Mouse (Mus musculus) forebrain, embryonic 15.5 days (tissue): ENCODE data around the gene Prkca. TPM values are rescaled to one million over a fixed set of nuclear protein-coding genes. Genes with fewer than 3 reads are reported as not detected.

Experiments used
- ATAC-seq: fragments of 200-750 bp; cut with Nextera tagmentation; replicated peaks from 2 replicates; pipeline ENCODE4 v1.8.0; 2017; ENCODE audit warnings: mild to moderate bottlenecking, moderate TSS enrichment, moderate library complexity
- H3K27ac ChIP-seq: fragments of 300-500 bp; sonication (generic); replicated peaks from 2 replicates; pipeline ENCODE4 v1.5.1; 2015; ENCODE audit warnings: mild to moderate bottlenecking, inconsistent platforms
- H3K27me3 ChIP-seq: fragments of 300-500 bp; sonication (generic); 2 replicates; pipeline ENCODE4 v1.6.1; 2015; ENCODE audit warnings: inconsistent platforms
- H3K36me3 ChIP-seq: fragments of 300-500 bp; sonication (generic); 2 replicates; pipeline ENCODE4 v1.6.1; 2015; ENCODE audit warnings: mild to moderate bottlenecking, inconsistent platforms
- H3K4me1 ChIP-seq: fragments of 300-500 bp; sonication (generic); 2 replicates; pipeline ENCODE4 v1.6.1; 2015; ENCODE audit warnings: inconsistent platforms
- H3K4me2 ChIP-seq: fragments of 300-500 bp; sonication (generic); replicated peaks from 2 replicates; pipeline ENCODE4 v1.6.1; 2015; ENCODE audit warnings: mild to moderate bottlenecking, inconsistent platforms
- H3K4me3 ChIP-seq: fragments of 300-500 bp; sonication (generic); 2 replicates; pipeline ENCODE4 v1.5.1; 2015; ENCODE audit warnings: mild to moderate bottlenecking, inconsistent platforms
- H3K9ac ChIP-seq: fragments of 300-500 bp; sonication (generic); replicated peaks from 2 replicates; pipeline ENCODE4 v1.6.1; 2015; ENCODE audit warnings: mild to moderate bottlenecking, inconsistent platforms
- H3K9me3 ChIP-seq: fragments of 300-500 bp; sonication (generic); 2 replicates; pipeline ENCODE4 v1.6.1; 2016; ENCODE audit warnings: inconsistent platforms
- WGBS: fragments of 180-500 bp; shearing (Covaris S2); methylation state at CpG from one replicate; pipeline ENCODE4 v1.1.7; 2015; ENCODE audit warnings: mixed read lengths; 5-methylcytosine and 5-hydroxymethylcytosine counted together
- polyA plus RNA-seq: library from polyadenylated mRNA; unstranded; fragments of >200 nt; fragmentation: Nextera tagmentation; extraction: Ambion mirVana; gene quantifications from 2 replicates; pipeline ENCODE4 v1.2.1, GENCODE M21; 2015

Gene Prkca
- polyA plus RNA-seq, 1 experiment from 2014 or later: 8.0 TPM

DNA sequence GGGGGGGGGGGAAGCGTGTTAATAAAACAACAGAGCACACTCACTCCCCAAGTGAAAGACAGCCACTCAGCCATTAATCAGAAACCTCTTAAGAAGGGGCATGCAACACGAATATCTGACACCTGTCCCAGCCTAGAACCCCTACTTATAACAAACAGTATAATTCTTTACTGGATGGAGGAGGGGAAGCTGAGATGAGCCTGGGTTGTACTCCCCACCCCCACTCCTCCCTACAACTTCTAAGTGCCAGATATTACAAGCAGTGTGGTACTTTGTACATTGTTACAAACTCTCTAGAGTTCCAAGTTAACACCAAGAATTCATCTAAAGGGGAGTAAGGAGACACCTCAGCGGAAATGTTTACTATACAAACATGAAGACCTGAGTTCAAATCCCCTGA, 9.1 kb downstream of the Prkca start:
- H3K4me2 ChIP-seq: no peak overlapping the region
- no peaks in the 10 kb centered on the region for H3K9me3 ChIP-seq
- H3K4me1 ChIP-seq: peaks cover 4% of the 10 kb centered on the region; the same call in 1 of the 2 replicates
- H3K27ac ChIP-seq: no peak overlapping the region
- ATAC-seq: no peak
- H3K4me3 ChIP-seq: no peak overlapping the region
- H3K36me3 ChIP-seq: 0 out of 2 replicates have a peak, but pooled peaks cover 3% of the 10 kb centered on the region
- H3K9ac ChIP-seq: no peak overlapping the region
- 61% methylated on average over 3 of the region's 3 CpGs for WGBS
- H3K27me3 ChIP-seq: no peaks in the 10 kb centered on the region

DNA sequence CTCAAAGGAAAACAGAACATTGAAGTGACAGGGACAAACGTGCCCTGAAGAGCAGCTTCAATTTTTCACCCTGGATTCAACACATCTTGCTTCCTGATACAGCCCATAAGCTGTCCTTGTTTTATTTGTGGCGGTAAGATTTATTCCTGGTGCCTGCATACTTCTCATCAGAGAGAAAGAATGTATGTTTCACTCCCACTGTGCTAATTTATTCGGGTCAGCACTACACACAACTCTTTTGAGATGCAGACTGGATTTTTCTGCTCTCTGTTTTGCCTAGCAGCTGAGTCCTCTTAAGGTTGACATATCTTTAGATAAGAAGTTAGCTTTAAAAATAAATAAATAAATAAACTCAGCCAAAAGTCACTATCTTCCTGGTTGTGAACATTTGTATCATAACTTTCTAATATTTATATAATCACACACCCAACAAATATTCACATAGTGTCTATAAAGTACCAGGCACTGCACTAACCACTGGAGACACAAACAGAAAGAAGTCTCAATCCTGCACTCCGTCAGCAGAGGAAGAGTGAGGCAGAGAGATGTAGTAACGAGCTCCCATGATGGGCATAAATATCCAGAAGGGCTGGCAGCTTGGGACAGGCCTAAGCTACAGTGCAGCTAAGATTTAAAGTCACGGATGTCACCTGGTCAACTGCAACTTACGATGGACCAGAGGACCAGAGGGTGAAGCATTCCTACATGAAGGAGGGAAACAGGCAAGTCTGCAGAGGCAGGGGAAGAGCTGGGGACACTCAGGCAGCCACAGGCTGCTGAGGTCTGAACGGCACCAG, 9.9 kb downstream of the Prkca start:
- no peaks in the 10 kb centered on the region for H3K9me3 ChIP-seq
- H3K9ac ChIP-seq: no peak overlapping the region
- H3K27ac ChIP-seq: no peak overlapping the region
- 56% methylated on average over 8 of the region's 8 CpGs for WGBS
- no peak overlapping the region for H3K4me2 ChIP-seq
- 0 out of 2 replicates have a peak, but pooled peaks cover 3% of the 10 kb centered on the region for H3K36me3 ChIP-seq
- H3K4me3 ChIP-seq: no peak overlapping the region
- ATAC-seq: no peak
- H3K4me1 ChIP-seq: peaks cover 4% of the 10 kb centered on the region; the same call in 1 of the 2 replicates
- H3K27me3 ChIP-seq: no peaks in the 10 kb centered on the region

DNA sequence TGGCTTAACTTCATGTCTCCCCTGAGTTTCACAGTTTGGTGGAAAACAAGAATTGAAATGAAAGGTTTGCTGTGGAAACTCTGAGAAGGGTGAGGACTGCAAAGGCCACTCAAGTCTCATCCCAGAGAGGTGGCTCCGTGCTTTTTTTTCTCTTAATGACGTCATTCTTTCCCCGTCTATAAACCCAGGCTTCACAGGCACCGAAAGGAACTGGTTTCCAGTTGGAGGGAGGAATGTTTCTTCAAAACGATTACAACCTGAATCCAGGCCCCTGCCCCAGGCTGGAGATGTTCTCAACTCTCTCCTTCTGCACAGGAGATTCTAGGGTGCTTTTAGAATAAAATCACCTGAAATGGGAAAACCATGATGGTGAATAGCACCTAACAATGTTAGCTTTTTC, 10.7 kb downstream of the Prkca start:
- Histone ChIP-seq H3K27ac (no peak overlapping the region), H3K4me3 (no peak overlapping the region), H3K4me2 (no peak overlapping the region), H3K9me3 (no peaks in the 10 kb centered on the region), H3K36me3 (no peaks in the 10 kb centered on the region), H3K9ac (no peak overlapping the region), H3K27me3 (no peaks in the 10 kb centered on the region), H3K4me1 (peaks cover 4% of the 10 kb centered on the region; the same call in 1 of the 2 replicates)
- no peak for ATAC-seq
- 45% methylated on average over 5 of the region's 5 CpGs for WGBS

DNA sequence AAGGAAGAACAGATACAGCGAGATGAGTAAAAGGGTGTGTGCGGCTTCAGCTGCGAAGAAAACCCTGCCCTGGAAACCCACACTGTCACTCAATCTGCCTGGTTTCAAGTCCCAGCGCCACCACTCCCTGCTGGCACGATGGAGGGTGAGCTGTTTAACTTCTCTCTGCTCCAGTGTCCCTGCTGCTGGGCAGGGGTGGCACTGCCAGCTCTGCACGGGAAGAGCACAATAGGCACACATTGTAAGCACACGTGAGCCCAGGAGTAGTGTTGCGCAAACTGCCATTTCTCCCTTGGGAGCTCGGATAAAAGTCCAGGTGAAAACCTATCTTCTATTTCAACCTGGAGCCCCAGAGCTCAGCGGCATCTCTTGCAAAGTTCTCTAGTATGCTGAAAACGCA, 12.9 kb downstream of the Prkca start:
- no peaks in the 10 kb centered on the region for H3K36me3 ChIP-seq
- no peak overlapping the region for H3K4me2 ChIP-seq
- no peak overlapping the region for H3K27ac ChIP-seq
- H3K4me1 ChIP-seq: peaks cover 4% of the 10 kb centered on the region; the same call in 1 of the 2 replicates
- no peak overlapping the region for H3K4me3 ChIP-seq
- H3K27me3 ChIP-seq: no peaks in the 10 kb centered on the region
- no peak overlapping the region for H3K9ac ChIP-seq
- no peak for ATAC-seq
- WGBS: 87% methylated on average over 11 of the region's 11 CpGs
- H3K9me3 ChIP-seq: no peaks in the 10 kb centered on the region

DNA sequence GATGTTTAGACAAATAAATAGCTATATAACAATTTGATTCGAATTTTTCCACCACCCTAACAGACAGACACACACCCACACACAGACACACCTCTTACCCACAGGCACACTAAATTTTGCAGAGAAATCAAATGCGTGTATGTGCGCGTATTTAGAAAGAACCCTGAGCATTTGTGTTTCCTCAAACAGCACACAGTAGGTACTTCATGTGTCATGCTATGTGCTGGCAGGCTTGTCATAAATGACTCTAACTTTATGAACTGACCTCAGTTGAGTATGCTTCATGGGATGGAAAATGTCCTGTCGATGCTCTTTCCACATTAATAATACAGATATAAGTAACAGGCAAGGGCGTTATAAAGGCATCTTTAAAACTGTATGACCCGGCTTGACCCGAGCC, 17.8 kb downstream of the Prkca start:
- Histone ChIP-seq H3K27ac (no peak overlapping the region), H3K9ac (no peak overlapping the region), H3K36me3 (no peaks in the 10 kb centered on the region), H3K27me3 (no peaks in the 10 kb centered on the region), H3K4me1 (no peaks in the 10 kb centered on the region), H3K9me3 (no peaks in the 10 kb centered on the region), H3K4me2 (no peak overlapping the region), H3K4me3 (no peak overlapping the region)
- 90% methylated on average over 8 of the region's 8 CpGs for WGBS
- ATAC-seq: no peak

DNA sequence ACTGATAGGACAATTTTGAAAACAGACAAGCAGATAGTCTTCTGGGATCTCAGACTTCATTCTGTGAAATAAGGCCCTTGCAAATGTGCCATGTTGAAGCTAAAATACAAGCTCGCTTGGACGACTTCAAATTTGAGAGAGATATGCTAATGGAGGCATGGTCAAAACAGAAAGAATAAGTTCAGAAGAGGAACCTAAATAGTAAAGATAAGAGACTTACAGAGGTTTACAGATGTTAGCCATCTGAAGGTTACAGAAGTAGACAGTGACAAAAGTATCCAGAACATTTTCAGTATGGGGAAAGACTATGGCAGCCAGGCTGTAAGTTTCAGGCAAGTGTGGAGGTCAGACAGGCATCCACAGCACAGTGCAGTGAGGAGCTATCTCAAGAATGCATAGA, 21.6 kb downstream of the Prkca start:
- Histone ChIP-seq H3K4me2 (no peak overlapping the region), H3K9me3 (no peaks in the 10 kb centered on the region), H3K27me3 (no peaks in the 10 kb centered on the region), H3K4me1 (no peaks in the 10 kb centered on the region), H3K27ac (no peak overlapping the region), H3K9ac (no peak overlapping the region), H3K4me3 (no peak overlapping the region), H3K36me3 (no peaks in the 10 kb centered on the region)
- 88% methylated on average over 2 of the region's 2 CpGs for WGBS
- no peak for ATAC-seq

DNA sequence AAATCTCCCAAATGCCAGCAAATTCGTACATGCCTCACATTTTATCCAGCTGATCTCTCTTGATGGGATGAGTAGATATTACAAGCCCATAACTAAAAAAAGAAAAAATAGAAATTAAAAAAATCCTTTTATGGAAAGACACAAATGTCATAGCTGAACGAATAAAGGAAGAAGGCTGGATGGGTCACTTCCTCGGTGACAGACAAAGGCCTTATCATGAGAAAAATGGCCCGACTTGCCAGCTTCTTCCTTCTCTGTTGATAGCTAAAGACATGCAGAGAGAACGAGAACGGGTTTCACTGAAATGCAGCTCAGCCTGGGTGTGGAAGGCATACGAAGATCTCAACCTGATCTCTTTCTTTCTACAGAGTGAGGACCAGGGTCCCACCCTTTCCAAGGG, 23.2 kb downstream of the Prkca start:
- no peak overlapping the region for H3K9ac ChIP-seq
- H3K4me2 ChIP-seq: no peak overlapping the region
- H3K9me3 ChIP-seq: no peaks in the 10 kb centered on the region
- no peaks in the 10 kb centered on the region for H3K4me1 ChIP-seq
- no peak overlapping the region for H3K27ac ChIP-seq
- no peaks in the 10 kb centered on the region for H3K27me3 ChIP-seq
- ATAC-seq: no peak
- no peak overlapping the region for H3K4me3 ChIP-seq
- 84% methylated on average over 7 of the region's 7 CpGs for WGBS
- no peaks in the 10 kb centered on the region for H3K36me3 ChIP-seq

DNA sequence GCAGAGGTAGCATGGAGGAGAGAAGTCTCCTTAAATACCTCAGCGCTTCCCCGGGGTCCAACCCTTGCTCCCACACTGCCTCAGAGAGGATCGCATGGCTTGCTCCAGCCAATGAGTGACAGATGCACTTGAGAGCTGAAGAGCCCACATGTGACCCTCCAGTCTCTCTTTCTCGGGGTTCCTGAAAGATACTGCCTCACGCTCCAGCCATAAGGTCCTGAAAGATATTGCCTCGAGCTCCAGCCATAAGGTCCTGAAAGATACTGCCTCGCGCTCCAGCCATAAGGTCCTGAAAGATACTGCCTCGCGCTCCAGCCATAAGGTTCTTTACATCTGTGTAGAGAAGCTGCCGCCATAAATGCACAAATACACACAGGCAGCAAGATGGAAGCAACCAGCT, 24.6 kb downstream of the Prkca start:
- no peak overlapping the region for H3K4me3 ChIP-seq
- H3K27ac ChIP-seq: no peak overlapping the region
- no peak for ATAC-seq
- H3K4me2 ChIP-seq: no peak overlapping the region
- no peaks in the 10 kb centered on the region for H3K36me3 ChIP-seq
- H3K9ac ChIP-seq: no peak overlapping the region
- H3K4me1 ChIP-seq: no peaks in the 10 kb centered on the region
- no peaks in the 10 kb centered on the region for H3K9me3 ChIP-seq
- WGBS: 86% methylated on average over 11 of the region's 11 CpGs
- H3K27me3 ChIP-seq: no peaks in the 10 kb centered on the region

DNA sequence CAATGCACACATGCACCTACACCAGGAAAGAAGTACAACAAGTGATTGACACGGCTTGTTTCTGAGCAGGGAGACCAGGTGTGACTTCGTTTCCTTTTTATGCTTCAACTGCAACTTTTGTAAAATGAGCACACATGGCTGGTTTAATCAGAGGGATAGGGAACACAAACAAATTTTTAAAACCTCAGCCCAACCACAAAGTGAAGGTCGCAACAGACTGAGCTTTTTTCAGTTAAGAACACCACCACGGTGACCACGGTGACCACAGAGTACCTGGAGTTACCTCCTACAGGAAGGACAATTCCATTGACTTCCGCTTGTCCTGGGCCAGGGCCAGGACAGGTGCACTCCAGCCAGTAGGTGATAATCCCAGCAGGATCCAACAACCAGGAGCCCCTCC, 25.9 kb downstream of the Prkca start:
- Histone ChIP-seq H3K27me3 (no peaks in the 10 kb centered on the region), H3K27ac (no peak overlapping the region), H3K9me3 (no peaks in the 10 kb centered on the region), H3K9ac (no peak overlapping the region), H3K4me3 (no peak overlapping the region), H3K36me3 (no peaks in the 10 kb centered on the region), H3K4me1 (no peaks in the 10 kb centered on the region), H3K4me2 (no peak overlapping the region)
- ATAC-seq: no peak
- 71% methylated on average over 6 of the region's 6 CpGs for WGBS

DNA sequence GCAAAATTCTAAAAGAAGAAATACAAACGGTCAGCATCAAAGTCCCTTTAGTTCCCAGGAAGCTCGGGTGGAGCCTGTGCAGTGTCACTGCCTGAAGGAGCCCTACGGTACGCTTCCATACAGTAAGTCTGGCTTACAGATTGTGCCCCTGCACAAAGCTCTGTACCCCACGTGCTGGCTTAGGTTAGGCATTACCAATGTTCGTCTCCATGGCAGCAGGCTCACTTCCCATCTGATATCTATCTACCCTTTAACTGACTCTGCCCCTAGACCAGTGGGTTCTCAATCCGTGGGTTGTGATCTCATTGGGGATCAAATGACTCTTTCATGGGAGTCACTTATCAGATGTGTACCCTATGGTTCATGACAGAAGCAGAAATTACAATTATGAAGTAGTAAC, 28.0 kb downstream of the Prkca start:
- Histone ChIP-seq H3K9me3 (no peaks in the 10 kb centered on the region), H3K4me3 (no peak overlapping the region), H3K4me1 (no peaks in the 10 kb centered on the region), H3K27me3 (no peaks in the 10 kb centered on the region), H3K36me3 (no peaks in the 10 kb centered on the region), H3K27ac (no peak overlapping the region), H3K9ac (no peak overlapping the region), H3K4me2 (no peak overlapping the region)
- WGBS: 88% methylated on average over 7 of the region's 7 CpGs
- ATAC-seq: no peak

DNA sequence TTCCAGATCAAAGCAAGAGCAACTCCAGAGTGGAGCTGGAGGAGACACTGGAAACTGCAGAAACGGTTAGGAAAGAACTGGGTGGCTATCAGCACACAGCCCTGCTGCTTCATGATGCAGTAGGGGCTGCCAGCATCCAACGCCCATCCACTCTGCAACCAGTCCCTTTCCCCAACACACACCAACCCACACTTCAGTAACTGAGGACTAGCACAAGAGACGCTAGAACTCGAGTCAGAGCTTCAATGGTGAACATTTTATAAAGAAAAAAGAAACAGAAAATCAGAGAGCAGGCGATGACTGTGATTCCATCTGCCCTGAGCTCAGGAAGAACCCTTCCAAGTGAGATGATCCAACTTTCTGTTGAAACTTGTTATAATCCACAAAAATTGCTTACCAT, 31.2 kb downstream of the Prkca start:
- Histone ChIP-seq H3K27me3 (no peaks in the 10 kb centered on the region), H3K4me1 (no peaks in the 10 kb centered on the region), H3K27ac (no peak overlapping the region), H3K4me2 (no peak overlapping the region), H3K36me3 (no peaks in the 10 kb centered on the region), H3K9ac (no peak overlapping the region), H3K9me3 (no peaks in the 10 kb centered on the region), H3K4me3 (no peak overlapping the region)
- 75% methylated on average over 5 of the region's 5 CpGs for WGBS
- no peak for ATAC-seq

DNA sequence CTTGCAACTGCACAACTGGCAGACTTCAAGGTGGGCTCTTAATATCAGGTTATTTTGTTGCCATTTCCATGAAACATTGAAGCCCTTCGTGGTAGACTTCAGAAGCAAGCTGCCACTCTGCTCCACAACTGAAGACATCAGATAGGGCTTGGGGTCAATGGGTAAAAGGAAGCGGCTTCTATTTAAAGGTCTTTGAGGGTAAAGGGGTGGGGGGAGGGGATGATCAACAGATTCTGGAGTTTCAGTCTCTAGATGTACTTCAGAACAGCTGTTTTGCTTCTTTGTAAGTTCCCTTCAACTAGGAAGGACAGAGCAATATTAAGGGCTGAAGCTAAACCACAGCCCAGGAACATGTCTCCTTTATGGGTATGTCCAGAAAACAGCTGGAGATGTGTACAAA, 31.8 kb downstream of the Prkca start:
- H3K4me1 ChIP-seq: no peaks in the 10 kb centered on the region
- H3K4me3 ChIP-seq: no peak overlapping the region
- 88% methylated on average over 2 of the region's 2 CpGs for WGBS
- H3K36me3 ChIP-seq: no peaks in the 10 kb centered on the region
- H3K9me3 ChIP-seq: no peaks in the 10 kb centered on the region
- no peak overlapping the region for H3K27ac ChIP-seq
- no peak overlapping the region for H3K9ac ChIP-seq
- H3K4me2 ChIP-seq: no peak overlapping the region
- no peak for ATAC-seq
- no peaks in the 10 kb centered on the region for H3K27me3 ChIP-seq

DNA sequence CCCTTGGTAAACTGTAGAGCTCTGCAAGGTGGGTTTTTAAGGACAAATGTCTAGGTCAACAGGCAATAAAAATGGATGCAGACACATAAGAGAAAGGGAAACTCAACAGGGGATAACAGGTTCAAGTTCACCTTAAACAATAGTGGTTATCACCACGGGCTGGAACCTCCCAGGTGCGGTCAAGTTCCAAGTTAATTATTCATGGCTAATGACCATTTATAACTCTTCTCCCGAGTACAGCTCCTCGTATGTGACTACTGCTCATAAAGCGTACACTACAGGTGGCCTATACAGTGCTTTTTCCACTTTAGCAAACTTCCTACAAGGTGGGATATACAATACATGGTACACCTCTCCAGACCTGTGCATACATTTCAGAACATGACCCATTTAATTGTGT, 33.9 kb downstream of the Prkca start:
- no peaks in the 10 kb centered on the region for H3K4me1 ChIP-seq
- no peak overlapping the region for H3K27ac ChIP-seq
- no peaks in the 10 kb centered on the region for H3K9me3 ChIP-seq
- no peak overlapping the region for H3K4me3 ChIP-seq
- H3K9ac ChIP-seq: no peak overlapping the region
- H3K27me3 ChIP-seq: no peaks in the 10 kb centered on the region
- no peaks in the 10 kb centered on the region for H3K36me3 ChIP-seq
- H3K4me2 ChIP-seq: no peak overlapping the region
- WGBS: 85% methylated on average over 5 of the region's 5 CpGs
- ATAC-seq: no peak
